Mouse (Mus musculus): ENCODE results near the gene Gm10188.
A peak's percentile ranks its signal among the peaks of the same experiment; 100 is the strongest.

The Gm10188 gene

DNA sequence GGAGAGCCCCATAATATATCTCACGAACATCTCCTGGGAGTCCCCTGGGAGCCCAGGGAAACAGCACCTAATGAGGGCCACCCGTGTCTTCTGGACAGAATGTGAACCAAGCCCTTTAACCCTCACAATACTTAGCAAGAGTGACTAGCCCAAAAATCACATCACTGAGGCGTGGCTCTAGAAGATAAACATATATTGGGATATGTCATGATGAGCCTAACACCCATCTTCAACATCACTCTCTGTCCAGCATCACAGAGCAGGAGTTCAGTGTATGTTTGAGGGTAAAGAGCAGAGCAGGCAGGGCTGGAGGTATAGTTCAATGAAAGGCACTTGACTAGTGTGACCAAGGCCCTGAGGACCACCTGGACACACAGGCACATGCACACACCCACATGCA, at the start of gene Gm10188:
TSS of gene Gm10188 (minus strand) at position 101 of the 400 bp plus-strand sequence.
- DNase-seq (ENCODE audit: low spot score) = no peak

DNA sequence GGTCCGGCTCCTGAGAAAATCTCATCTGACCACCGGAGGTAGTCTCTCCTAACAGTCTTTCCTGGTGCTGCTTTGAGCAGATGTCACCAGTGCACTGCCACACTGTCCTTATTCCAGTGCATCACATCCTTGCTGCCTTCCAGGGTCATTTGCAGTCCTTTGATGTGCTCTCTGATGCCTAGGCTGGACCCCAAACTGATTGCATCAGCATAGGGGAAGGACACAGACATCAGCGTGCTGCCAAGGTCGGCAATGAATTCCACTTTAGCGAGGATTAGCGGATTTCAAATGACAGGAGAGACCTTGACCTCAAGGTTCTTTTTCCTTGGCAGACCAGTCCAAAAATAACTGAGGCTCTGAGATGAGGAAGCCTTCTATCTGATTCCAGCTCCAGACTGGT, 47.6 kb upstream of the Gm10188 start:
- no peak for DNase-seq (ENCODE audit: low spot score)

DNA sequence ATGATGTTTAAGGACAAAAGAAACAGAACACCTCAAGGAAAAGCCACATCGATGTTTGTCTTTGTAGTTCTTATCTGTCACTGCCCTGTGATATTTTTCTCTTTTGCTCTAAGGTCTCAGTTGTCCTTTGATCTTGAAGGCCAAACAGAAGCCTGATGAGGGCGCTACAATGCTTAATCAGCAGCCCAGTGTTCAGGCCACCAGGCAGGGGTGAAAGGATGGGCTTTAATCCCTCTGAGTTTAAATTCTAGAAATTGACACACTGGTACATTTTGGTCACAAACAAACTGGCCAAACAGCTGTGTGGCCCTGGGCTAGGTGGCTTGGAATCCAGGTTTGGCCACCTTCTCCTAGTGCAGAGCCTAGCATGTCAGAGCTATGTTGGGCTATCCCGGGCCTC, 47.1 kb upstream of the Gm10188 start:
- DNase-seq (ENCODE audit: low spot score) = no peak

DNA sequence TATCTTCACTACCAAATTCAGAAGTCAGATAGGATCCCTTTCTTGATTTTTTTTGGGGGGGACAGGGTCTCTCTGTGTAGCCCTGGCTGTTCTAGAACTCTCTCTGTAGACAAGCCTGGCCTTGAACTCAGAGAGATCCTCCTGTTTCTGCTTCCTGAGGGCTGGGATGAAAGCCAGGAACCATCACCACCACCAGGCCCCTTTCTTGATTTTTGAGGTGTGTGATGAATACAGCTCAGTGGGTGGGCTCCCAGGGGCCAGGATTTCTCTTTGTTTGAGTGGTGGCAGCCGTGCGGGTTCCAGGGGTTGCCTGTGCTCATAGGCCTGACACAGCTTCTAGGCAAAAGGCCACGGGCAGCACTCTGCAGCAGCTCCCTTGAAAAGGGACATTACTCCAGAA, 41.7 kb upstream of the Gm10188 start:
- DNase-seq (ENCODE audit: low spot score) = no peak

DNA sequence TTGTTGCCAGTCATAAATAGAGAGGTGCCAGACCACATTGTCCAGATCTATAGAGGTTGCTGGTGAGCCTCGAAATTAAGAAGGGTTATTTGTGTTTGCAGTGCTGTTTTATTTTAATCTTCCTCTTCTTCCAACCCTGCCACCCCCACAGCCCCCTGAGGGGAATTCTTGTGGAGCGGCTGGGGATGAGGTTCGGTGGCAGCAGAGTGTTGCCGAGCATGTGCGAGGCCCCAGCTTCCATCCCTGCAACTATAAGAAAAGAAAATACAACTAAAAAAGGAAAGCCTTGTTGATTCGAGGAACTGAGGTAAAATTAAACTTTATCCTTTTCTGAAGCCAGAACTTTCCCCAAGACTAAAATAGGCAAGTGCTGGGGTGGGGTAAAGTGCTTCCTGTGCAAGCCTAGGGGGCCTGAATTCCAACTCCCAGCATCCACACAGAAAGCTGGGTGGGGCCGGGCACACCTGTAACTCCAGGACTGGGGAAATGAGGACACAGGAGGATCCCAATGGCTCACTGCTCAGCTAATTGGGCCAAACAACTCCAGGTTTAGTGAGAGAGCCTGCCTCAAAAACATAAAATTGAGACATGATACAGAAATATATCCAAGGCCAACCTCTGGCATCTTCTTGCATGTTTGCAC, 39.0 kb upstream of the Gm10188 start:
- DNase-seq (ENCODE audit: low spot score) = no peak

DNA sequence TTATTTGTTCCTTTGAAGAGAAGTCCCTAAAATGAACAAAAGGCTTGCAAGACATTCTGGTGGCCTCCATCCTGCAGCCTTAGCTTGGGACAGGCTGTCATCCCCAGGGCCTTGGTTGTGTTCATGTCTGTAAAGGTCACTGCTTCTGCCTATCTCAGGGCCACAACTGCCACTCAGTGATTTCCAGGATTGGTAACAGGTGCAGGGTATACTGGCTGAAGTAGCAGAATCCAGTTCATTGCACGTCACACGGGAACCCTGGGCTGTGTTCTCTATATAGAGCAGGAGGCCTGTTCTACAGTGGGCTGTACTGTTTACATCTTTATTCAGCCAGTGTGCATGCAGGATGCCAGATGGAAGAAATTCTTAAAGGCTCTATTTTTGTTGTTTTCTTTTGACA, 38.4 kb upstream of the Gm10188 start:
- no peak for DNase-seq (ENCODE audit: low spot score)

GRCm38 (mm10) chr1:132266791-132267557, 37.4 kb upstream of the Gm10188 start:
- DNase-seq (ENCODE audit: low spot score) = no peak

DNA sequence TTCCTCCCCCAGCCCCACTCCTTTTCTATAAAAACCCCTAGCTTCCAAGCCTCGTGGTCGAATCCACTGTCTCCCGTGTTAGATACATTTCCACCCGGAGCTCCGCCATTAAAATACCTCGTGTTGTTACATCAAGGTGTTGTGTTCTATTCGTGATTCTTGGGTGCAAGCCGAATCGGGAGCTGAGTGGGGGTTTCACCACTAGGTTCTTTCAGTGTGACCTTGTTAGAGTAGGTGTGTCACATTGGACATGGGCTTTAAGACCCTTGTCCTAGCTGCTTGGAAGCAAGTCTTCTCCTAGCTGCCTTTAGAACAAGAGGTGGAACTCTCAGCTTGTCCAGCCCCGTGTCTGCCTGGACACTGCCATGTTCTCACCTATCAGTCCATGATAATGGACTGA, 36.4 kb upstream of the Gm10188 start:
- no peak for DNase-seq (ENCODE audit: low spot score)

DNA sequence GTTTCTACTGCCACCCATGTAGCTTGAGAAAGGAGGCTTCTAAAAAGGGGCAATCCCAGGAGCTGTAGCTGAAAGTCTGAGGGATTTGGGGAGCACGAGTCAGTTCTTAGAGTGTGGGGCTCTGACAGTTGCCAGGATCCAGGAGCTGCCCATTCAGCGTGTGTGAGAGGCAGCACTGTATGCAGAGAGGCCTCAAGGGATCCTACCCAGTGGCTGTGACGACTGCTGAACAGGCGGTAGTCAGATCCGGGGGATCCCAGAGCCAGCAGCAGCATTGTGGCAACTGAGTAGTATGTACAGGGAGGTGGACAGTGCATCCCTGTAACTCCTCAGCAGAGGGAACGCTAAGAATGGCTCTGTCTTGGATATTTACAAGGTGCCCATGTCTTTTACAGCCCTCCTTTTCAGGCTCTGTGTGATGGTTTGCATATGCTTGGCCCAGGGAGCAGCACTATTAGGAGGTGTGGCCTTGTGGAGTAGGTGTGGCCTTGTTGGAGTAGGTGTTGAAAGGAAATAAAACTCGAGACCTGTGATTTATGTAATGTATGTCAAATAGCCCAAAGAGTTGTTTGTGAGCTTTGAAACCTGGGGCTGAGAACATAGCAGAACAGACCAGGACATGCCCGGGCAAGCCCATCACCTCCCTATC, 35.8 kb upstream of the Gm10188 start:
- no peak for DNase-seq (ENCODE audit: low spot score)

DNA sequence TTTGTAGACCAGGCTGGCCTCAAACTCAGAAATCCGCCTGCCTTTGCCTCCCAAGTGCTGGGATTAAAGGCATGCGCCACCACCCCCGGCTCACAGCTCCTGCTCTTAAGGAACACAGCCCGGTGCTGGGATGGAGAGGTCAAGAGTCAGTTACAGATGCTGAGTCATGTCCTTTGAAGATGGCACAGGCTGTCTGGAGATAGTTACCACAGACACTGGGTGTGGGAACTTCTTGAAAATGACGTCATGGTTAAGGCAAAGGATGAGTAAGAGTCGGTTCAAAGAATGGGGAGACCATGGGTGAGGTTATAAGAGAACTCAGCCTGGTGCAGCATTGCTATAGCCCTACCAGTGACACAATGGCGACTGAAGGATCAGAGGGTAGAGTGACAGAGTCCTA, 35.0 kb upstream of the Gm10188 start:
- DNase-seq (ENCODE audit: low spot score) = no peak

- no peak for DNase-seq (ENCODE audit: low spot score)
These were observed 34.1 kb upstream of the Gm10188 start for GRCm38 (mm10) chr1:132263618-132264017.

DNA sequence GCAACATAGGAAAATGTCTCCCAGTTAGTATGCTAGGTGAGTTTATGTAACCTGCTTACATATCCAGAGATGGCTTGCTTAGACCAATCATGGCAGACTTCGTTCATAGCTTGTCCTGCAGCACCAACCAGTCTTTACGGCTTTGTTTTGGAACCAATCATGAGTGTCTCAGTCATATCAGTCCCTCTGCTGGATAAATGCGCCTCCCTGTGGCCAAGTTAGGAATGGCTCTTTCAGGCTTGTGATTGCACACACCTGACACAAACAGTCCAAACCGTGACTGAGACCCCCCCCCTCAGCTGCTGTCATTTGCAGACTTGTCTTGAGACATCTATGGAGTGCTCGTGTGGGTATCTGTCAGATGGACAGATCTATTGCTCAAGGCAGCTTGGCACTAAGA, 31.5 kb upstream of the Gm10188 start:
- no peak for DNase-seq (ENCODE audit: low spot score)

DNA sequence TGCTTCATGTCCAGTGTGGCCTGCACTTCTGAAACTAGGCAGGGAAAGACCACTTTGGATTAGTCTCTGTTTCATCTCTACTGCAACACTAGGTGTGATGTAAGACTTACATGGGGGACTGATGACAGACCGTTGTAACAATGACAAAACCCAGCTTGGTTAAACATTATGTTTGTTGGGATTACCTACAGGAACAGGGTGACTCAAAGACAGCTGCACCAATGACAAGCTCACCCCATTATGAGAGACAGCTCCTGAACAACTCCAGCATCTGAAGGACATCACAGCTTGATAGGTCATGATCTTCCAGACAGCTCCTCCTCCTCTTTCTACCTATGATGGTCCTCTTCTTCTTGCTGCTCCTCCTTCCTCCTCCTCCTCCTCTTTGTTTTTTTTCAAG, 30.8 kb upstream of the Gm10188 start:
- DNase-seq (ENCODE audit: low spot score) = no peak

- no peak for DNase-seq (ENCODE audit: low spot score)
These were observed 24.9 kb upstream of the Gm10188 start for GRCm38 (mm10) chr1:132254467-132254866.

DNA sequence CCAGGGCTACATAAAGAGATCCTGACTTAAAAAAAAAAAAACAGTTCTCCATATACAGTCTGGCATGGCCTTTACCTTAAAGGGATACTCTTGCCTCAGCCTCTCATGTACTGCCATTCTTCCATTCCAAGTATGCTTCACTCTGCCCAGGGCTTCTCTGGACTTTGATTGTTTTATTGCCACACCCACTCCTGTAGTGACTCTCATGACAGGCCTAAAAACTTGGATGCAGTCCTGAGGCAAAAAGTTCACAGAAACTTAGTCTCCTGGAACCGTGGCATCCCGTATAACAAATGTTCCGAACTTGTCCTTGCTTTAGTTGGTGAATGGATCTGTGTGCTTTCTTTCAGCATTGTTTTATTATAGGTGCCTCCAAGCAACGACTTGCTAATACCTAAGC, 17.1 kb upstream of the Gm10188 start:
- no peak for DNase-seq (ENCODE audit: low spot score)

DNA sequence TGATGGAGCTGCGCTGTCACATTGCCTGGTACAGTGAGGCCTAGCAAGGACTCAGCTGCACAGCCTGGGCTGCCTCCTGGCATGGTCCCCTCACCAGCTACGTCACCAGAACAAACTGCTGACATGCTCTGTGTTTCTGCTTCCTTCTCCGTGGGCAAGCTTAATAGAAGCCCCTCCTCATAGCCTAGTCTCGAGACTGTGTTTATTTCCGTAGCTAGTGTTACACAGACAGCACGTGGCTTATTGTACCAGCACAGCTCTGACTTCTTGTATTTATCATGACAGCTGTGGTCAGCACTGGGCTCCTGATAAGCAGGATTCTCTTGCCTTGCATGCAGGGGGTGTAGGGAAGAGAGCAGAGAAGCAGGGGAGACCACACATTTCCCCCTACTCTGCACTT, 16.6 kb upstream of the Gm10188 start:
- no peak for DNase-seq (ENCODE audit: low spot score)

DNA sequence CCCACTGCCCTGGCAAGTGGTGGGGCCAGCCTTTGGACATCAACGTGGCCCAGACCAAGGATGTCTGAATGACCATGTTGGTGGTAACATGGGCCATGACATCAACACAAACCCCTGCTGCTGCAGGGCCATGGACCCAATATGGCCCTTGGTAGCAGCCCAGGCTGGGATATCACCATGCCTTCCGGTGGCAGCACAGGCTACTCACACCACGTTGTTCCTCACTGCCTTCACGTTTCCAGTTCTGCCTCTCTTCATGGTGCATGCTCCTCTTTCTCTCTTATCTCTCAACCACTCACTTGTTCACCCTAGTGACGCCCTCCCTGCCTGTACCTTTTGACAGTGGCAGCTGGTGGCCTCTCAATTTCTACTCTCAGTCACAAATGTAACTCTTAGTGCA, 15.4 kb upstream of the Gm10188 start:
- no peak for DNase-seq (ENCODE audit: low spot score)

GRCm38 (mm10) chr1:132237585-132238159, 8.1 kb upstream of the Gm10188 start:
- peak; percentile 72 for DNase-seq (ENCODE audit: low spot score)

GRCm38 (mm10) chr1:132234757-132235273, 5.2 kb upstream of the Gm10188 start:
- no peak for DNase-seq (ENCODE audit: low spot score)

GRCm38 (mm10) chr1:132233566-132233965, 4.0 kb upstream of the Gm10188 start:
- no peak for DNase-seq (ENCODE audit: low spot score)

GRCm38 (mm10) chr1:132231470-132232274, 2.1 kb upstream of the Gm10188 start:
- DNase-seq (ENCODE audit: low spot score) = no peak

Data from layer of hippocampus, adult 9-10 months (tissue).